In the genomic region with DNA sequence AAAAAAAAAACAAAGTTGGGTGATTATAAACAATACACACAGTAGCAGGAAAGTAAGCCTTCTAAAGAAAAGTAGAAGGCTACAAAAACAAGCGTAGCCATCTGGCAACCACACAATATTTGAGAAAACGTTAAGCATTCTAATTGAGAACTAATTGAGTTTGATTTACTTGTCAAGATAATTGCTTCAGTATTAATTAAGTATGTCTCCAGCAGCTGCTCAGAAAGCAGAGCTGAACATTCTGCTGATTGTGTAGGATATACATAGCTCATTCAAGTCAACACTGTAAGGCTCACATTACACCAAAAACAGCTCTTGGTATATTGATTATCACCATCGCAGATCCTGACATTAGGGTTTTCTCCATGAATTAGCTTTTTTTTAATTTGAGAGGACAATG, we compare ENCODE assay signal across 17 mouse cellular contexts.
DNase-seq lines count a peak whose midpoint lies in the region; ATAC-seq and TF ChIP-seq lines count a peak whose summit lies in the region.
"Had no signal": no experiment of that assay in that cellular context is flagged by ENCODE, and none has a peak within 500 bp of the region (broad histone marks: within the 10 kb centered on the region; RNA-seq: fewer than 3 reads in every experiment).

No protein-coding gene starts in this region.

- TF ChIP-seq CTCF in brain, embryonic 14.5 days (IDR thresholded peaks at IDR 0.05; ENCODE audit: borderline replicate concordance, extremely low read depth, insufficient read depth, insufficient read length), result no peak
- no peak for TF ChIP-seq CTCF in forebrain, postnatal 0 days (IDR thresholded peaks at IDR 0.05; ENCODE audit: low read depth)

- H3K27me3 ChIP-seq in hindbrain, embryonic 14.5 days (ENCODE audit: control insufficient read depth, insufficient read depth, low read length), result no peaks in the 10 kb centered on the region
- H3K27me3 ChIP-seq in hindbrain, embryonic 16.5 days (replicated peaks; ENCODE audit: control insufficient read depth, insufficient read depth, low read length), result no peaks in the 10 kb centered on the region
- no peaks in the 10 kb centered on the region for H3K27me3 ChIP-seq in forebrain, postnatal 0 days (ENCODE audit: insufficient read depth, low read length)
- H3K27me3 ChIP-seq: heart, embryonic 12.5 days had no signal

- no peak for ATAC-seq in hindbrain, embryonic 14.5 days (ENCODE audit: low FRiP score)
- no peak for ATAC-seq in hindbrain, embryonic 16.5 days
- peak; percentile 48 for ATAC-seq in forebrain, postnatal 0 days
- ATAC-seq: inflammation-experienced regulatory T-cells, adult 6 months; intestine, postnatal 0 days had no signal

- H3K36me3 ChIP-seq in hindbrain, embryonic 14.5 days (replicated peaks; ENCODE audit: control insufficient read depth, insufficient read depth), result no peaks in the 10 kb centered on the region
- H3K36me3 ChIP-seq in hindbrain, embryonic 16.5 days (ENCODE audit: control insufficient read depth, insufficient read depth, low read length), result no peaks in the 10 kb centered on the region
- H3K36me3 ChIP-seq in forebrain, postnatal 0 days (ENCODE audit: insufficient read depth), result no peaks in the 10 kb centered on the region
- H3K36me3 ChIP-seq: embryonic facial prominence, embryonic 10.5 days; heart, embryonic 12.5 days had no signal

- H3K9me3 ChIP-seq in hindbrain, embryonic 14.5 days (ENCODE audit: control insufficient read depth, low read length), result no peaks in the 10 kb centered on the region
- H3K9me3 ChIP-seq in hindbrain, embryonic 16.5 days (ENCODE audit: control insufficient read depth, low read length), result no peaks in the 10 kb centered on the region
- no peaks in the 10 kb centered on the region for H3K9me3 ChIP-seq in forebrain, postnatal 0 days (ENCODE audit: low read length)
- H3K9me3 ChIP-seq: embryonic facial prominence, embryonic 10.5 days; heart, embryonic 12.5 days had no signal

- no peak overlapping the region for H3K4me2 ChIP-seq in hindbrain, embryonic 14.5 days (replicated peaks)
- no peak overlapping the region for H3K4me2 ChIP-seq in hindbrain, embryonic 16.5 days (ENCODE audit: low read length)
- H3K4me2 ChIP-seq in forebrain, postnatal 0 days (ENCODE audit: low read depth), result no peak overlapping the region
- H3K4me2 ChIP-seq: heart, embryonic 12.5 days had no signal

- H3K4me3 ChIP-seq in hindbrain, embryonic 14.5 days (replicated peaks; ENCODE audit: low read length), result no peak overlapping the region
- no peak overlapping the region for H3K4me3 ChIP-seq in hindbrain, embryonic 16.5 days (ENCODE audit: low read length)
- no peak overlapping the region for H3K4me3 ChIP-seq in forebrain, postnatal 0 days (ENCODE audit: low read depth, low read length)
- H3K4me3 ChIP-seq: embryonic facial prominence, embryonic 10.5 days; heart, adult 2 months; heart, embryonic 12.5 days had no signal

- no peak overlapping the region for H3K9ac ChIP-seq in hindbrain, embryonic 14.5 days
- no peak overlapping the region for H3K9ac ChIP-seq in hindbrain, embryonic 16.5 days (ENCODE audit: low read depth, low read length)
- H3K9ac ChIP-seq in forebrain, postnatal 0 days, result no peak overlapping the region
- H3K9ac ChIP-seq: heart, embryonic 12.5 days had no signal

- WGBS in hindbrain, embryonic 14.5 days, result 42% methylated on average over 3 of the region's 3 CpGs
- 31% methylated on average over 3 of the region's 3 CpGs for WGBS in hindbrain, embryonic 16.5 days
- WGBS in forebrain, postnatal 0 days, result 13% methylated on average over 3 of the region's 3 CpGs

- peak; percentile 62 for DNase-seq in hindbrain, embryonic 14.5 days (ENCODE audit: low spot score)
- peak; percentile 12 for DNase-seq in MN1 (ENCODE audit: low spot score)
- DNase-seq in brain, embryonic 14.5 days (ENCODE audit: low read depth), result peak; percentile 90
- peak; percentile 52 for DNase-seq in forebrain, postnatal 0 days
- DNase-seq in urinary bladder, postnatal 14 days (ENCODE audit: low spot score), result no peak
- DNase-seq in left cerebral cortex, adult 18-20 months (ENCODE audit: low spot score in 2 of 2), result no peak
- DNase-seq: adrenal gland, postnatal 10 days; cerebellum, adult 11-12 months; cerebellum, adult 9-10 months; gastrocnemius, postnatal 14 days; heart, adult 2 months; kidney, adult 9 months had no signal

- TF ChIP-seq POLR2A in brain, embryonic 14.5 days (IDR thresholded peaks at IDR 0.05; ENCODE audit: borderline replicate concordance, extremely low read depth, insufficient read depth, insufficient read length, poor library complexity, severe bottlenecking), result no peak

- H3K4me1 ChIP-seq in hindbrain, embryonic 14.5 days (replicated peaks; ENCODE audit: control insufficient read depth, insufficient read depth, low read length), result no peaks in the 10 kb centered on the region; the same call in 1 of the 2 replicates
- no peaks in the 10 kb centered on the region for H3K4me1 ChIP-seq in hindbrain, embryonic 16.5 days (ENCODE audit: control insufficient read depth, insufficient read depth, low read depth, low read length)
- H3K4me1 ChIP-seq in forebrain, postnatal 0 days (ENCODE audit: insufficient read depth), result no peaks in the 10 kb centered on the region

- no peak overlapping the region for H3K27ac ChIP-seq in hindbrain, embryonic 14.5 days
- no peak overlapping the region for H3K27ac ChIP-seq in hindbrain, embryonic 16.5 days (ENCODE audit: low read depth, low read length)
- no peak overlapping the region for H3K27ac ChIP-seq in forebrain, postnatal 0 days (ENCODE audit: low read depth, low read length)
- H3K27ac ChIP-seq: embryonic facial prominence, embryonic 10.5 days; heart, adult 2 months had no signal

Comparison
In these comparisons a context has a peak if more than half of its experiments do, and no peak if none do; other contexts are left out.
1. DNase-seq: peak in hindbrain, embryonic 14.5 days (single experiment), MN1 (single experiment), brain, embryonic 14.5 days (single experiment) and forebrain, postnatal 0 days (single experiment); none in urinary bladder, postnatal 14 days (single experiment) and left cerebral cortex, adult 18-20 months (0 of 2).